ENCODE assay signal across 9 mouse cellular contexts in genomic region chr17:80048230-80048629, GRCm38 (mm10). TPM values are rescaled to one million over a fixed set of nuclear protein-coding genes. Genes with fewer than 3 reads are reported as not detected.
DNase-seq lines count a peak whose midpoint lies in the region; ATAC-seq and TF ChIP-seq lines count a peak whose summit lies in the region.
"Had no signal": no experiment of that assay in that cellular context is flagged by ENCODE, and none has a peak within 500 bp of the region (broad histone marks: within the 10 kb centered on the region; RNA-seq: fewer than 3 reads in every experiment).

No protein-coding gene starts in this region.

- no peak overlapping the region for H3K9ac ChIP-seq in kidney, embryonic 15.5 days
- H3K9ac ChIP-seq: embryonic facial prominence, embryonic 13.5 days had no signal

- 73% methylated on average over 7 of the region's 7 CpGs for WGBS in kidney, embryonic 15.5 days

- no peak for ATAC-seq in kidney, embryonic 15.5 days (replicated peaks; ENCODE audit: low FRiP score)
- peak; percentile 84 for ATAC-seq in erythroblast, adult 5-6 weeks (replicated peaks; ENCODE audit: low FRiP score, poor library complexity, severe bottlenecking)
- ATAC-seq in megakaryocyte progenitor cell, adult 5-6 weeks (replicated peaks; ENCODE audit: poor library complexity) = peak; percentile 92

- peak; percentile 54; the same call in 1 of the 2 replicates for TF ChIP-seq CTCF in brain, embryonic 14.5 days (IDR thresholded peaks at IDR 0.05; ENCODE audit: borderline replicate concordance, extremely low read depth, insufficient read depth, insufficient read length)

- H3K27ac ChIP-seq in kidney, embryonic 15.5 days = no peak overlapping the region
- H3K27ac ChIP-seq: embryonic facial prominence, embryonic 13.5 days had no signal

- H3K27me3 ChIP-seq in kidney, embryonic 15.5 days = no peaks in the 10 kb centered on the region
- H3K27me3 ChIP-seq: embryonic facial prominence, embryonic 13.5 days had no signal

- no peak for TF ChIP-seq POLR2A in brain, embryonic 14.5 days (IDR thresholded peaks at IDR 0.05; ENCODE audit: borderline replicate concordance, extremely low read depth, insufficient read depth, insufficient read length, poor library complexity, severe bottlenecking)

- peak; percentile 37 for DNase-seq in kidney, adult 11 months
- DNase-seq in ES-CJ7 (ENCODE audit: low read depth, low spot score) = peak; percentile 70
- DNase-seq in brain, embryonic 14.5 days (ENCODE audit: low read depth) = peak; percentile 87
- peak; percentile 78 for DNase-seq in kidney, postnatal 14 days
- peak; percentile 63 for DNase-seq in thymus, postnatal 25 days

- H3K9me3 ChIP-seq in kidney, embryonic 15.5 days (replicated peaks) = no peaks in the 10 kb centered on the region
- H3K9me3 ChIP-seq: embryonic facial prominence, embryonic 13.5 days had no signal

- no peak overlapping the region for H3K4me3 ChIP-seq in kidney, embryonic 15.5 days (replicated peaks)
- H3K4me3 ChIP-seq: embryonic facial prominence, embryonic 13.5 days had no signal

- peaks cover 81% of the 10 kb centered on the region for H3K36me3 ChIP-seq in kidney, embryonic 15.5 days

- no peak overlapping the region for H3K4me2 ChIP-seq in kidney, embryonic 15.5 days
- H3K4me2 ChIP-seq: embryonic facial prominence, embryonic 13.5 days had no signal

- H3K4me1 ChIP-seq in kidney, embryonic 15.5 days = no peaks in the 10 kb centered on the region
- H3K4me1 ChIP-seq: embryonic facial prominence, embryonic 13.5 days had no signal

RNA-seq across cellular contexts. Expression of gene Hnrnpll, which starts 13.9 kb away (rescaled TPM):
- polyA plus RNA-seq in kidney, embryonic 15.5 days (2015; fragmentation: Nextera tagmentation; extraction: Ambion mirVana) = 65.5 and 67.1 TPM in 2 replicates
- polyA plus RNA-seq in brain, embryonic 14.5 days (2012; rRNA removed) = 81.9 and 85.7 TPM in 2 replicates
- total RNA-seq in erythroblast, adult 5-6 weeks (2015; ENCODE audit: low replicate concordance) = 32.6 and 37.1 TPM in 2 replicates
- total RNA-seq in erythroblast, adult 5-6 weeks (2017; ENCODE audit: low replicate concordance) = 24.6 and 31.1 TPM in 2 replicates
- total RNA-seq in megakaryocyte progenitor cell, adult 5-6 weeks (2015) = 106 and 109 TPM in 2 replicates
- total RNA-seq in megakaryocyte progenitor cell, adult 5-6 weeks (2017) = 55.6 and 61.3 TPM in 2 replicates

Comparison
In these comparisons a context has a peak if more than half of its experiments do, and no peak if none do; other contexts are left out.
1. DNase-seq: peak in every context shown above with its lines; median percentile 87 in brain, embryonic 14.5 days; 78 in kidney, postnatal 14 days; 70 in ES-CJ7; 63 in thymus, postnatal 25 days; 37 in kidney, adult 11 months.